In genomic region chr5:110598298-110599095, GRCm38 (mm10) we compare ENCODE assay signal across 9 mouse cellular contexts. TPM values are rescaled to one million over a fixed set of nuclear protein-coding genes. Genes with fewer than 3 reads are reported as not detected.
DNase-seq lines count a peak whose midpoint lies in the region; ATAC-seq lines count a peak whose summit lies in the region.
"Had no signal": no experiment of that assay in that cellular context is flagged by ENCODE, and none has a peak within 500 bp of the region (broad histone marks: within the 10 kb centered on the region; RNA-seq: fewer than 3 reads in every experiment).

No protein-coding gene starts in this region.

- no peak overlapping the region for H3K27ac ChIP-seq in intestine, embryonic 14.5 days (ENCODE audit: low read depth)
- no peak overlapping the region for H3K27ac ChIP-seq in intestine, embryonic 15.5 days
- no peak overlapping the region for H3K27ac ChIP-seq in intestine, embryonic 16.5 days (ENCODE audit: low read length)

- no peaks in the 10 kb centered on the region for H3K27me3 ChIP-seq in intestine, embryonic 14.5 days (replicated peaks; ENCODE audit: control insufficient read depth, insufficient read depth, low read length)
- H3K27me3 ChIP-seq in intestine, embryonic 15.5 days (replicated peaks): no peaks in the 10 kb centered on the region
- H3K27me3 ChIP-seq in intestine, embryonic 16.5 days (replicated peaks; ENCODE audit: control insufficient read depth, insufficient read depth, low read length): 0 out of 2 replicates have a peak, but pooled peaks cover 4% of the 10 kb centered on the region

- no peak overlapping the region for H3K9ac ChIP-seq in intestine, embryonic 14.5 days (ENCODE audit: low read length)
- no peak overlapping the region for H3K9ac ChIP-seq in intestine, embryonic 15.5 days
- H3K9ac ChIP-seq in intestine, embryonic 16.5 days (ENCODE audit: low read depth, low read length): no peak overlapping the region

- no peak for DNase-seq in intestine, embryonic 14.5 days (ENCODE audit: low spot score)
- DNase-seq in thymus, postnatal 25 days: peak; percentile 8
- no peak for DNase-seq in thymus, postnatal 0 days (ENCODE audit: low spot score)
- peak; percentile 66 to 82 for DNase-seq in left cerebral cortex, adult 18-20 months (ENCODE audit: low spot score in 2 of 2)
- DNase-seq in urinary bladder, postnatal 36 days (ENCODE audit: low spot score in 2 of 2): no peak
- DNase-seq in c-Kit-positive CD71-positive TER-119-positive erythroid progenitor cells, embryonic 14.5 days (ENCODE audit: low spot score): no peak

- H3K36me3 ChIP-seq in intestine, embryonic 14.5 days (ENCODE audit: control insufficient read depth, insufficient read depth, low read length): no peaks in the 10 kb centered on the region
- no peaks in the 10 kb centered on the region for H3K36me3 ChIP-seq in intestine, embryonic 15.5 days
- H3K36me3 ChIP-seq in intestine, embryonic 16.5 days (ENCODE audit: control insufficient read depth, insufficient read depth, low read length): no peaks in the 10 kb centered on the region

- 19% methylated on average over 11 of the region's 12 CpGs for WGBS in intestine, embryonic 14.5 days
- 22% methylated on average over 12 of the region's 12 CpGs for WGBS in intestine, embryonic 15.5 days
- WGBS in intestine, embryonic 16.5 days: 22% methylated on average over 12 of the region's 12 CpGs

- no peaks in the 10 kb centered on the region for H3K9me3 ChIP-seq in intestine, embryonic 14.5 days (ENCODE audit: control insufficient read depth, low read length)
- no peaks in the 10 kb centered on the region for H3K9me3 ChIP-seq in intestine, embryonic 15.5 days
- H3K9me3 ChIP-seq in intestine, embryonic 16.5 days (ENCODE audit: control insufficient read depth, low read length): no peaks in the 10 kb centered on the region

- 0 out of 2 replicates have a peak overlapping the region, but pooled peaks have one; percentile 12 for H3K4me2 ChIP-seq in intestine, embryonic 14.5 days (ENCODE audit: low read length)
- no peak overlapping the region; the same call in 1 of the 2 replicates for H3K4me2 ChIP-seq in intestine, embryonic 15.5 days (replicated peaks)
- H3K4me2 ChIP-seq in intestine, embryonic 16.5 days (ENCODE audit: low read depth, low read length): no peak overlapping the region

- ATAC-seq in intestine, embryonic 14.5 days (replicated peaks; ENCODE audit: low FRiP score, low TSS enrichment, low read depth): no peak
- ATAC-seq in intestine, embryonic 15.5 days: no peak
- no peak for ATAC-seq in intestine, embryonic 16.5 days

- H3K4me1 ChIP-seq in intestine, embryonic 14.5 days (replicated peaks; ENCODE audit: control insufficient read depth, insufficient read depth, low read length): no peaks in the 10 kb centered on the region
- 0 out of 2 replicates have a peak, but pooled peaks cover 3% of the 10 kb centered on the region for H3K4me1 ChIP-seq in intestine, embryonic 15.5 days (replicated peaks)
- H3K4me1 ChIP-seq in intestine, embryonic 16.5 days (ENCODE audit: control insufficient read depth, insufficient read depth, low read length): no peaks in the 10 kb centered on the region

- H3K4me3 ChIP-seq in intestine, embryonic 14.5 days (ENCODE audit: low read depth, low read length): no peak overlapping the region
- H3K4me3 ChIP-seq in intestine, embryonic 15.5 days (replicated peaks): no peak overlapping the region
- no peak overlapping the region for H3K4me3 ChIP-seq in intestine, embryonic 16.5 days (ENCODE audit: low read length)
- H3K4me3 ChIP-seq: megakaryocyte, embryonic 14.5 days had no signal

RNA-seq across cellular contexts. Expression of gene Galnt9, which starts 54.3 kb away (rescaled TPM):
- 0.50 and 0.80 TPM in 2 replicates for polyA plus RNA-seq in intestine, embryonic 14.5 days (2014; fragmentation: Nextera tagmentation; extraction: Ambion mirVana)
- polyA plus RNA-seq in intestine, embryonic 15.5 days (2015; fragmentation: Nextera tagmentation; extraction: Ambion mirVana): 0.36 and 0.53 TPM in 2 replicates
- polyA plus RNA-seq in thymus, postnatal 0 days (2015; fragmentation: Nextera tagmentation; extraction: Ambion mirVana): 0.46 and 0.53 TPM in 2 replicates
- 100 to 1,000 TPM in 1 of 2 experiments, 10 to 100 TPM in 1; 87.0 to 117 TPM for total RNA-seq in left cerebral cortex, adult 18-20 months (2021)
- polyA plus RNA-seq in intestine, embryonic 16.5 days (2015; fragmentation: Nextera tagmentation; extraction: Ambion mirVana): 0.27 and 0.39 TPM in 2 replicates

RNA-seq across cellular contexts. Expression of gene Noc4l, which starts 54.7 kb away (rescaled TPM):
- polyA plus RNA-seq in intestine, embryonic 14.5 days (2014; fragmentation: Nextera tagmentation; extraction: Ambion mirVana): 60.7 and 69.1 TPM in 2 replicates
- polyA plus RNA-seq in intestine, embryonic 15.5 days (2015; fragmentation: Nextera tagmentation; extraction: Ambion mirVana): 57.0 and 57.3 TPM in 2 replicates
- polyA plus RNA-seq in thymus, postnatal 0 days (2015; fragmentation: Nextera tagmentation; extraction: Ambion mirVana): 54.5 and 55.8 TPM in 2 replicates
- total RNA-seq in left cerebral cortex, adult 18-20 months (2021): 10 to 100 TPM; 25.2 to 28.3 TPM
- 52.4 and 56.3 TPM in 2 replicates for polyA plus RNA-seq in intestine, embryonic 16.5 days (2015; fragmentation: Nextera tagmentation; extraction: Ambion mirVana)

RNA-seq across cellular contexts. Expression of gene Ddx51, which starts 54.8 kb away (rescaled TPM):
- 27.0 and 27.8 TPM in 2 replicates for polyA plus RNA-seq in intestine, embryonic 14.5 days (2014; fragmentation: Nextera tagmentation; extraction: Ambion mirVana)
- 23.2 and 26.9 TPM in 2 replicates for polyA plus RNA-seq in intestine, embryonic 15.5 days (2015; fragmentation: Nextera tagmentation; extraction: Ambion mirVana)
- 22.9 and 23.0 TPM in 2 replicates for polyA plus RNA-seq in thymus, postnatal 0 days (2015; fragmentation: Nextera tagmentation; extraction: Ambion mirVana)
- 10 to 100 TPM; 22.2 to 24.7 TPM for total RNA-seq in left cerebral cortex, adult 18-20 months (2021)
- polyA plus RNA-seq in intestine, embryonic 16.5 days (2015; fragmentation: Nextera tagmentation; extraction: Ambion mirVana): 16.3 and 17.0 TPM in 2 replicates

Comparison
In these comparisons a context has a peak if more than half of its experiments do, and no peak if none do; other contexts are left out.
1. DNase-seq: peak in thymus, postnatal 25 days (single experiment) and left cerebral cortex, adult 18-20 months (2 of 2); none in intestine, embryonic 14.5 days (single experiment), thymus, postnatal 0 days (single experiment), urinary bladder, postnatal 36 days (0 of 2) and c-Kit-positive CD71-positive TER-119-positive erythroid progenitor cells, embryonic 14.5 days (single experiment).